Mouse (Mus musculus) kidney, postnatal 10 days (tissue): ENCODE results near the gene Ipcef1.

Experiments used
- DNase-seq: peaks from one replicate; pipeline ENCODE4 v3.0.0; 2021; ENCODE audit warnings: mixed read lengths

The Ipcef1 gene

DNA sequence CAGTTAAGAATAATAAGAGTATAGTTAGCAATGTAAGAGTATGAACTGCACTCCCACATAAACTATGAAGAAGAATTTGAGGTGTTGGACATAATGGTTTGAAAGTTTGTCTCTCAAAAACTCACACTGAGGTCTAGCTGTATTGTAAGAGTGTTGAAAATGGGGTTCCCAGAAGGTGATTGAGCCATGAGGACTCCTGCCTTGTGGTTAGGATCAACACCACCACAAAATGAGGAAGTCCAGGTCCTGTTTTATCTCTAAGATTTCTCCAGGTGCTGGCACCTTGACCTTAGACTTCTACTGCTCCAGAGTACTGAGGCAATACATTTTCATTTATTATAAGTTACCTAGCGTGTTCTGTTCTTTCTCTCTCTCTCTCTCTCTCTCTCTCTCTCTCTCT, 178.4 kb downstream of the Ipcef1 start:
- DNase-seq, result no peak

DNA sequence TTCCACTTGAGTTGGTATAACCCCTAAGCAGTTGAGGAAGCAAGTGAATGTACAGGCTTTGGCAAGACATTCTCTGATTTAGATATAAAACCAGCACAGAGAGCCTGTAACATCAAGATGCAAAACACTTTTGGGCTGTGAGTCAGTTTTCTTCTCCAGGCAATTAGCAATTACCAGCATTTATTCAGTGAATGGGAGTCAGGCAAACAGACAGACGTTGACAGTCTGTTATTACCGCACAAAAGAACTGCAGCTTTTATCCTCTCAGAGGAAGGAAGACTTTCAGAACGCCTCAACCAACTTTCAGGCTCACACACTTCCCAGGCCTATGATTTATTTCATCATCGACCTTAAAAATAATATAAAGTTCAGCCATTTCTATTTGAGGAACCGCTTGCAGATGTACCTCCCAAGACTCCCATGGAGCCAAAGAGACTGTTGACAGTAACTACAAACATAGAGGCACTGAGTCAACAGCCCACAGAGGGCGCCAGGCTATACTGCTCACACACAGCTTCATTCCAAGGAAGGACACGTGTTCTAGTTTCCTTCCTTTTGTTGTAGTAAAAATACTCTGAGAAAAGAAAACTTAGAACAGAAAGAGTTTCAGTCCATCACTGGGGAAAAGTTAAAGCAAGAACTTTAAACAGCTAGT, 180.7 kb downstream of the Ipcef1 start:
- DNase-seq, result no peak

DNA sequence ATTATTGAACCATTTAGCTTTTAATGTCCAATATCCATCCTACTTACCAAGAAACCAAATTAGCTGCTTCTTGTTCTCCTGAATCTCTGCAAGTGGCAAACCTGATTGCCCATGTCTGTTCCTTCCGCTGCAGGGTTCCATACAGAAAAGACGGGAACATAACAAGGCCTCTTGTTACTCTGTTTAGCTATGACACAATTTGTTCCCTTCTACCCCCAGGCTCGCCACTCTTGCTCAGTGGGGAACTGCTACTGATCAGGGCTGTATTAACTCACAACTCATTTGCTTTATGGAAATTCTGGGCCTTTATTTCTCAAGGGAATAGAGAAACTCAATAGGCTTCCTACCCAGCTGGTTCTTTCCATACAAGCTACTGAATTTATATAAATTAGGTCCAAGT, 196.5 kb downstream of the Ipcef1 start:
- no peak for DNase-seq

DNA sequence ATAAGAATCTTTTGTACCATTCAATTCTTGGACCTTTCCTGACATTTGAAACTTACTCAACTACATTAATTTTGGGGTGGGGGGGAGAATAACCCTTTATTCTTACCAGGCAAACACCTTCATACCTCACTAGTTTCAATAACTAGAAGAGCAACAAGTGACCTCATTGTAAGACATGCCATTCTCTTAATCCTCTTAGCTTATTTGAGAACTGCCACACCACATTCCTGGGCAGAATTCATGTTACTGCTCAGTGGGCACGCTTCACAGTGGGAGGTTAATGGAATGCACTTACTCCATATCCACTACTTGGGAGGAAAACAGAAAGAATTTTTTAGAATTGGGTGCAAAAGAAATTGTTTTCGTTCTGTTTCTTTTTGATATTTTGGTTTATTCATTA, 203.4 kb downstream of the Ipcef1 start:
- DNase-seq, result no peak

DNA sequence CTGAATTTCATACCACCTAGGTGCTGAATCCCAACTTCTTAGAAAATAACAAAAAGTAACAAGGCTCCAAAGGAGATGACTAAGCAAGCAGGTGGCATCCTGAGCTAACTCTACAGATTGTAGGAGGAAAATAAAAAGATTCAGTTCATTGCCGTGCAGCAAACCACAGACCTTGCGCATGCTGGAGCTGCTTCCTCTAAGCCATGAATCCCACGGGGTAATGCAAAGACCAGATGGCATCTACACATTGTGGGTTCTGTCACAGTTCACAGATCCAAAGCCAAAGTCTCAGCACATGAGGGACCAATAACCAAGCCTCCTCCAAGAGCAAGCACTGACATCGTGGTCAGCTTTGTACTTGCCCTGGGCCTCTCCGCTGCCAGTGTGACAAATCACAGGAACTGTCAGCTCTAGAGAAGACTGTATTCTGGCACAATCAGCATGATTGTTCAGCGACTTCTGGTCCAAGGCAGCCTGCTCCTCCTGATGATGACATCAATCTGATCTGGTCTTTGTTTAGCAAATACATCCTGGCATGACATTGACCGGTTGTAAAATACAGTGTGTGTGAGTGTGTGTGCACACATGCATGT, 204.0 kb downstream of the Ipcef1 start:
- no peak for DNase-seq

DNA sequence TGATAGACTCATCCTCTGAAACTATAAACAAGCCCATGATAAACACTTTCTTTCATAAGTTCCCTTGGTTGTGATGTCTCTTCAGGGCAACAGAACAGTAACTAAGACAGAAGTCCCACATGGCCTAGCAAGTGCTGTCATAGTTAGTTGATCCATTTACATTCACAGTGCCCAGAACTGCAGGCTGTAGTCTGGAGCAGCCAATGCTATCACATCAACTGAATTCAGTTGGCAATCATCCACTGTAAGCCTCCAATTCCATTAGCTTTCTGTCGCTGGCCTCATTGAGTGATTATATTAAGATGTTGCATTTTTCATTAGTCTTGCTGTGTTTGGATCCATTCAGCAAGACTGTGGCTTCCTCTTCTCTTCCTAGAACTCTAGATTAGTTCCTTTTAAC, 206.0 kb downstream of the Ipcef1 start:
- DNase-seq, result no peak

DNA sequence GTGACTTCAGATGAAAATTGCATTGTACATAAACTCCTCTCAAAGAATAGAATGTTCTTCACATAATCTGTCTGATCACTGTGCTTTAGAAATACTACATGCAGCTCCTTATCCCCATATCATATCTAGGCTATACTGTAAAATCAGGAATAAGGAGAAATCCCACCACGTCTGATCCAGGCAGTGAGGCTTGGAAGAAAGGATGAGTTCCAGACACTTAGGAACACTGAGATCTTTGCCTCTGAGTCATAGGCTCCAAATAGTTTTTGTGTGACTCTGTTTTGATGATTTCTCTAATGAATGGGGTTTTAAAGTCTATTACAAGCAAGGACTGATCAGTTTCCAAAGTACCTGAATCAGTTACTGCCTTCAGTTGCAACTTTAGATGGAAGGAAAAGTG, 210.1 kb downstream of the Ipcef1 start:
- DNase-seq, result no peak
